Mouse (Mus musculus) kidney, adult 8-10 months (tissue): ENCODE data around the gene Slc39a2.

Experiments
- DNase-seq, 2 experiments: peaks; one replicate each; pipeline ENCODE4 v3.0.0; 2022

Slc39a2 gene

GRCm38 (mm10) chr14:51932092-51933020 is 39.7 kb downstream of the Slc39a2 start:
- no peak for DNase-seq

DNA sequence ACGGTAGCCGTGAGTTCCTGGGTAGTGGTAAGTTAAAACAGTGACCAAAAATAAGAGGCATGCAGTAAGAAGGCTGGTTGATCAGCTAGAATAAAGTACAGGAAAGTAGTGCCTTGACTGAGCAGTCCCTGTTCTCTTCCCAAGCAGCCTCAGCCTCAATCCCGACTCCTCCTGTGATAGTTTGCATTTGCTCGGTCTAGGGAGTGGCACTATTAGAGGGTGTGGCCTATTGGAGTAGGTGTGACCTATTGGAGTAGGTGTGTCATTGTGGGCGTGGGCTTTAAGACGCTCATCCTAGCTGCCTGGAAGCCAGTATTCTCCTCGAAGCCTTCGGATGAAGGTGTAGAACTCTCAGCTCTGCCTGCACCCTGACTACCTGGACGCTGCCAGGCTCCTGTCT is 46.3 kb downstream of the Slc39a2 start:
- DNase-seq, result no peak

- peak; percentile 29 to 44 for DNase-seq
Observed at GRCm38 (mm10) chr14:51940944-51941560, 48.4 kb downstream of the Slc39a2 start.

- DNase-seq, result no peak
Observed at GRCm38 (mm10) chr14:51941577-51941976, 48.9 kb downstream of the Slc39a2 start.

DNA sequence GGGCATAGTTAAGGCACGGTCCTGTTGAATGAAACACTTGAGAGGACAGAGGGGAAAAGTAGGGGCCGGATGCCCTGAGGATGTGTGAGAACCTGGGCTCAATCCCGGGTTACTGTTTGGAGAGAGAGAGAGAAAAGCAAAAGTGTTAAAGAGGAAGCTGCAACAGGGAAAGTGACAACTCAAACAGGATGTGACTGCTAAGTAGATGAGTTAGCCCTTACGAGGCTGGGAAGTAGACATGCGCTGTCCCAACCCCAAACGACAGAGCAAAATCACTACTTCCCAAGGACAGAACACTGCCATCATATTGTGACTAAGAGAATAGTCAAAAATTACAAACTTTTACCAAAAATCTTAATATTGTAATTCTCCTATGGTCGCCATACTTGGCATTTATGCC is 49.5 kb downstream of the Slc39a2 start:
- DNase-seq, result no peak

- DNase-seq, result no peak
Observed at GRCm38 (mm10) chr14:51943336-51943735, 50.6 kb downstream of the Slc39a2 start.
